Mouse (Mus musculus): ENCODE measurements around the gene Exoc5. TPM values are rescaled to one million over a fixed set of nuclear protein-coding genes. Genes with fewer than 3 reads are reported as not detected.

The Exoc5 gene
- polyA plus RNA-seq, 1 experiment from 2014 or later, result 80.3 TPM

Other genes with a start within 250 kb of the Exoc5 start
- gene Ap5m1, start 556 bp downstream of the Exoc5 start, polyA plus RNA-seq (2015; fragmentation: Nextera tagmentation; extraction: Ambion mirVana), result 25.8 and 27.4 TPM in 2 replicates
- gene Naa30, start 105.6 kb upstream of the Exoc5 start, polyA plus RNA-seq (2015; fragmentation: Nextera tagmentation; extraction: Ambion mirVana), result 13.9 and 14.6 TPM in 2 replicates
- 0.26 and 0.27 TPM in 2 replicates for gene ccdc198, start 178.8 kb upstream of the Exoc5 start, polyA plus RNA-seq (2015; fragmentation: Nextera tagmentation; extraction: Ambion mirVana)

Measured in midbrain, embryonic 13.5 days (tissue).